Mouse (Mus musculus): ENCODE data around the gene Prkaa2. TPM values are rescaled to one million over a fixed set of nuclear protein-coding genes. Genes with fewer than 3 reads are reported as not detected.
A peak's percentile ranks its signal among the peaks of the same experiment; 100 is the strongest.

Gene Prkaa2
- polyA plus RNA-seq, 1 experiment from 2014 or later, result 1.2 TPM

DNA sequence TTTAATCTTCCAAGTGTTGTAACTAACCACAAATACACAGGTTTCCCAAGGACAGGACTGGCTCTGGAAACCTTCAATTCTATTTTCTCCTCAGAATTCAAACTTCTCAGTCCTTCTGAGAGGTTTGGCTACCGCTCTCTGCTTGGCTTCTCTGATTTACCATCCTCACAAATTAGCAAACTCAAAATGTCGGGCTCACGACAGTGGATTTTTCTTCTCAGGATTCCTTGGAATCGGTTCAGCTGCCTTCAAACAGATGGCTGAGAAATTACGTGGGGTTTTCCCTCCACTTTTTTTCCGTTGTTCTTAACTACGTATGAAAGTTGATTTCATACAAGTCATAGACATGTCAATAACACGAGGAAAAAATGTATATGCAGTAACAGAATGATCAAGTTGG is 11.5 kb downstream of the Prkaa2 start:
- Histone ChIP-seq H3K9ac (no peak overlapping the region), H3K27me3 (ENCODE audit: insufficient read depth, low read length) (no peaks in the 10 kb centered on the region), H3K4me3 (ENCODE audit: low read depth, low read length) (no peak overlapping the region), H3K4me1 (ENCODE audit: insufficient read depth) (no peaks in the 10 kb centered on the region), H3K36me3 (ENCODE audit: insufficient read depth) (no peaks in the 10 kb centered on the region), H3K4me2 (no peak overlapping the region), H3K27ac (ENCODE audit: low read depth) (no peak overlapping the region), H3K9me3 (ENCODE audit: low read depth, low read length) (no peaks in the 10 kb centered on the region)
- DNase-seq, result no peak
- TF ChIP-seq CTCF (IDR thresholded peaks at IDR 0.05; ENCODE audit: low read depth), result no peak
- no peak for ATAC-seq (ENCODE audit: insufficient read depth)
- 56% methylated on average over 8 of the region's 8 CpGs for WGBS

DNA sequence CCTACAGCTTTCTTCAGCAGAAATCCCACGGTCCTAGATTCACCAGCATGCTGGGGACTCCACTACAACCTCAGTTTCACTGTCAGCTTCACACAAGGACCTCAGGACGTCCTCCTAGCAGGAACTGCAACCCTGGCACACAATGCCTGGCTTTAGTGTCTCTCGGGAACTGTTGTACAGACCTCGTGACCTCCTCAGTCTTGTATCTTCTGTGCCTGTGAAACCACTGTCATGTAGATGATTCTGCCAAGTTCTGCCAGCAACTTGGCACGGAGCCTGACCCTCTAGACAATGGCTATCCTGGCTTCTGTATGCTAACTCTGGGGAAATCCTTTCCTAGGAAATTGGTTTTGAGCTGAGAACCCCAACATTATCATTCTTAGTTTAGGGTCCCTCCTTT is 14.4 kb downstream of the Prkaa2 start:
- DNase-seq (peak; percentile 44), ATAC-seq (ENCODE audit: insufficient read depth) (no peak)
- Histone ChIP-seq H3K9me3 (ENCODE audit: low read depth, low read length) (no peaks in the 10 kb centered on the region), H3K4me2 (no peak overlapping the region), H3K27me3 (ENCODE audit: insufficient read depth, low read length) (no peaks in the 10 kb centered on the region), H3K27ac (ENCODE audit: low read depth) (no peak overlapping the region), H3K36me3 (ENCODE audit: insufficient read depth) (no peaks in the 10 kb centered on the region), H3K9ac (no peak overlapping the region), H3K4me3 (ENCODE audit: low read depth, low read length) (no peak overlapping the region), H3K4me1 (ENCODE audit: insufficient read depth) (no peaks in the 10 kb centered on the region)
- TF ChIP-seq CTCF (IDR thresholded peaks at IDR 0.05; ENCODE audit: low read depth), result no peak
- 58% methylated on average over 5 of the region's 5 CpGs for WGBS

DNA sequence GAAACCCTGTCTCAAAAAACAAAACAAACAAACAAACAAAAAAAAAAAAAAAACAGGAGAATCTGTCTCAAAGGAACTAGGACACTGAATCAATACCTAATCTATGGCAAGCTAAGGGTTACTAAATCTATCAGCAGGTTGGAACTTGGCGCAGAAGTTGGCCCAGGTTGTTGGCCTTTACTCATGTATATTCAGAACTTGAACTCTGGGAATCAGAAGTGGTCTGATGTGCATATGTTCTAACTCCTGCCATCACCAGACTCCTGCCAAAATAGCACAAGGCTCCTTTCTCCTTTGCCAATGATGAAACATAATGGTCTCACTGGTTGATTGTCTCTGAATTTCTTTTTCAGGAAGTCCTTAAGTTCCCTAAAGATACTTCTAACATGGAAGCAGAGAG is 15.7 kb downstream of the Prkaa2 start:
- no peak for TF ChIP-seq CTCF (IDR thresholded peaks at IDR 0.05; ENCODE audit: low read depth)
- no peak overlapping the region for H3K4me2 ChIP-seq
- WGBS, result 92% methylated on average over 1 of the region's 1 CpGs

DNA sequence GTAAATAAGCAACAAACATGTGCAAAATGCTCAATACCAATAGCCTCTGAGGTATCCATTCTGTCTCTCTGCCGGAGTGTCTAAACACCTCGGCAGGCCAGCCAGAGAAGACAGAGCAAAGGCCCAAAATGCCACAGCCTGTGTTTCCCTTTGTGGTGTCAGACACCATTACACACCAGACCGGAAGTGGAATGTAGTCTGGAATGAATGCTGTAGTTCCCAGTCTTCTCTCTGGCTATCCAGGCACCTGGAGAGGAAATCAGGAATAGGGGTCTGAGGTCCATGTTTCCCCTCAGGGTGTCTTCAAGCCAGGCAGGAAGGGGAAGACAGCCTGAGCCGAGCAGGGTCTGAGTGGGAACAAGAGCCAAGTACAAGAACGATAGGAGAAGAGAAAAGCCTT is 19.3 kb downstream of the Prkaa2 start:
- no peak overlapping the region for H3K4me2 ChIP-seq
- no peaks in the 10 kb centered on the region for H3K36me3 ChIP-seq (ENCODE audit: insufficient read depth)
- H3K9ac ChIP-seq, result no peak overlapping the region
- TF ChIP-seq CTCF (IDR thresholded peaks at IDR 0.05; ENCODE audit: low read depth), result no peak
- H3K9me3 ChIP-seq (ENCODE audit: low read depth, low read length), result no peaks in the 10 kb centered on the region
- 77% methylated on average over 5 of the region's 5 CpGs for WGBS
- DNase-seq, result no peak
- H3K4me3 ChIP-seq (ENCODE audit: low read depth, low read length), result no peak overlapping the region
- no peaks in the 10 kb centered on the region for H3K27me3 ChIP-seq (ENCODE audit: insufficient read depth, low read length)
- ATAC-seq (ENCODE audit: insufficient read depth), result no peak
- H3K4me1 ChIP-seq (ENCODE audit: insufficient read depth), result no peaks in the 10 kb centered on the region
- H3K27ac ChIP-seq (ENCODE audit: low read depth), result no peak overlapping the region

More for the DNA sequence above, 15.7 kb downstream of the Prkaa2 start:
- Histone ChIP-seq H3K27ac (ENCODE audit: low read depth) (no peak overlapping the region), H3K9me3 (ENCODE audit: low read depth, low read length) (no peaks in the 10 kb centered on the region), H3K27me3 (ENCODE audit: insufficient read depth, low read length) (no peaks in the 10 kb centered on the region), H3K4me1 (ENCODE audit: insufficient read depth) (no peaks in the 10 kb centered on the region), H3K9ac (no peak overlapping the region), H3K36me3 (ENCODE audit: insufficient read depth) (no peaks in the 10 kb centered on the region), H3K4me3 (ENCODE audit: low read depth, low read length) (no peak overlapping the region)
- no peak for DNase-seq
- no peak for ATAC-seq (ENCODE audit: insufficient read depth)

DNA sequence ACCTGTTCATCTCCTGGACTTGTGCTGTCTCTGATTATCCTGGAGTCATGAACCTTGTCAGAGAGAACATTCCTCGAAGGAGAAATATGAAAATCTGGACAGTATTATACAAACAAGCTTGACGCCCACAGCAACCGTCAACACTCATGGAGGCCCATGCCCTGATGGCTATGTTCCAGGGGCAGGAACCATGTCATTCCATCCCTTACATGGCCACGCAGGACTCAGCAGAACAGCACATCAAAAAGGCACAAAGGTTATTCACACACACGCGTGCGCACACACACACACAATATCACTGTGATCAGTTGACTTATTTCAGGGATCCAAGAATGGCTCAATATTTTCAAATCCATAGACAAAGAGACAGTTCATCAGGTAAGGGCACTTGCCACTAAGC is 20.3 kb downstream of the Prkaa2 start:
- WGBS, result 82% methylated on average over 7 of the region's 7 CpGs
- Histone ChIP-seq H3K27me3 (ENCODE audit: insufficient read depth, low read length) (no peaks in the 10 kb centered on the region), H3K9me3 (ENCODE audit: low read depth, low read length) (no peaks in the 10 kb centered on the region), H3K36me3 (ENCODE audit: insufficient read depth) (no peaks in the 10 kb centered on the region), H3K4me3 (ENCODE audit: low read depth, low read length) (no peak overlapping the region), H3K9ac (no peak overlapping the region), H3K4me2 (no peak overlapping the region), H3K4me1 (ENCODE audit: insufficient read depth) (no peaks in the 10 kb centered on the region), H3K27ac (ENCODE audit: low read depth) (no peak overlapping the region)
- DNase-seq (no peak), ATAC-seq (ENCODE audit: insufficient read depth) (no peak)
- TF ChIP-seq CTCF (IDR thresholded peaks at IDR 0.05; ENCODE audit: low read depth), result no peak

DNA sequence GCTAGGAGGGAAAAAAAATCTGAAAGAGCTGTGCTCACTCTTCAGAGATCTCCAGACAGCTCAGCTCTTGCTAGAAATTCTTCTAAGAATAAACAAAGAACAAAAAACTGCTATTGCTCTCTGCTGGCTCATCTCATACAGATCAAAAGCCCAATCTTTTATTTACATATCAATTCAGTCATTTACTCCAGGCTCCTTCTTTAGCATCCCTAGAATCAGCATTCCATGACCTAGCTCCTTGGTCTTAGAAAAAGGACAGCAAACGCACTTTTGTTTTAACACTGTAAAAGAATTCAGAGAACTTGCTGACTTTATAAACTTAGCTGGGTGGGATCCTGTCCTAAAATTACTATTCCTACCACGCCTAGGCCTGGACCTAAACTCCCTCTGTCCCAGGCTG is 21.0 kb downstream of the Prkaa2 start:
- Histone ChIP-seq H3K4me2 (no peak overlapping the region), H3K9me3 (ENCODE audit: low read depth, low read length) (no peaks in the 10 kb centered on the region), H3K9ac (no peak overlapping the region), H3K27me3 (ENCODE audit: insufficient read depth, low read length) (no peaks in the 10 kb centered on the region), H3K4me1 (ENCODE audit: insufficient read depth) (no peaks in the 10 kb centered on the region), H3K36me3 (ENCODE audit: insufficient read depth) (no peaks in the 10 kb centered on the region), H3K27ac (ENCODE audit: low read depth) (no peak overlapping the region), H3K4me3 (ENCODE audit: low read depth, low read length) (no peak overlapping the region)
- ATAC-seq (ENCODE audit: insufficient read depth) (no peak), DNase-seq (no peak)
- no peak for TF ChIP-seq CTCF (IDR thresholded peaks at IDR 0.05; ENCODE audit: low read depth)
- 72% methylated on average over 2 of the region's 2 CpGs for WGBS

DNA sequence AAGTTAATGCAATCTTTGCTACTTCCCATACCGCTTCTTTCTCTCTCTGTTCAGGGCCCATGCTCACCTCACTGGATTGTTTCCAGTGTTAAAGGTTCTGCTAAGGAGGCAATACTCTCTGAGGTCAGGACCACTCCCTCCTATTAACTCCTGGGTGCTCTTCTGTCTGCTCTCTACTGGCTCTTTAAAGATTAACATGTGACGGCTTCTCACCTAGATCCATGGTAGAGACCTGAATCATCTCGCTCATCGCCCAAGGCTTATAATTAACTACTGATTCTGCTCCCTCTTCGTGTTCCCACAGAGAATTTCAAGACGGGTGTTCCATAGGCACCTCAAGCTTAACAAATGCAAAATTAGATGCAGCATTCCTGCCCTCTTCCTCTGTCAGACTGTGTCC is 33.5 kb downstream of the Prkaa2 start:
- Histone ChIP-seq H3K9ac (no peak overlapping the region), H3K27me3 (ENCODE audit: insufficient read depth, low read length) (no peaks in the 10 kb centered on the region), H3K27ac (ENCODE audit: low read depth) (no peak overlapping the region), H3K4me2 (no peak overlapping the region), H3K4me1 (ENCODE audit: insufficient read depth) (no peaks in the 10 kb centered on the region), H3K9me3 (ENCODE audit: low read depth, low read length) (no peaks in the 10 kb centered on the region), H3K4me3 (ENCODE audit: low read depth, low read length) (no peak overlapping the region), H3K36me3 (ENCODE audit: insufficient read depth) (no peaks in the 10 kb centered on the region)
- DNase-seq (no peak), ATAC-seq (ENCODE audit: insufficient read depth) (no peak)
- WGBS, result 88% methylated on average over 6 of the region's 6 CpGs
- no peak for TF ChIP-seq CTCF (IDR thresholded peaks at IDR 0.05; ENCODE audit: low read depth)
